Mouse (Mus musculus): ENCODE results near the gene Bhlha15. TPM values are rescaled to one million over a fixed set of nuclear protein-coding genes. Genes with fewer than 3 reads are reported as not detected.

Bhlha15 gene
- total RNA-seq (2015) = 1.3 and 2.4 TPM in 2 replicates
- total RNA-seq (2017) = 1.5 TPM in 2 replicates

GRCm38 (mm10) chr5:144189950-144190583, at the start of gene Bhlha15:
TSS of gene Bhlha15 (plus strand) at chr5:144190286.
- peak; percentile 81 for ATAC-seq (replicated peaks; ENCODE audit: poor library complexity)

DNA sequence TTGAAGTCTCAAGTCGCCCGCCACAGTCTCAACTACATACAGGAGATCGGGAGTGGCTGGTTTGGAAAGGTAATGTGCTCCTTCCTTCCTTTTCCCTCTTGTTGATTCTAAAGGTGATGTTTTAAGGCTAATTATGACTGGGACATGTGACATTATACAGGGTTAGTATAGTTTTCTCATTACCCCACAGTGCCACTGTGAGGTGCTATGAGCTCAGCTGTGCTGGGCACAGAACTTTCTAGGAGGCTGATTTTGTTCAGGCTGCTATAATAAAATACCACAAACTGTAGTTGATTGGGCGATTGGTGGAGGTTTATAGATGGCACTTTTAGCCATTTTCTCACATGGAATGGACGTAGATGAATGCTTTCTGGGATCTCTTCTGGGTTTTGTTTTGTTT, 46.6 kb upstream of the Bhlha15 start:
- no peak for ATAC-seq (replicated peaks; ENCODE audit: poor library complexity)

DNA sequence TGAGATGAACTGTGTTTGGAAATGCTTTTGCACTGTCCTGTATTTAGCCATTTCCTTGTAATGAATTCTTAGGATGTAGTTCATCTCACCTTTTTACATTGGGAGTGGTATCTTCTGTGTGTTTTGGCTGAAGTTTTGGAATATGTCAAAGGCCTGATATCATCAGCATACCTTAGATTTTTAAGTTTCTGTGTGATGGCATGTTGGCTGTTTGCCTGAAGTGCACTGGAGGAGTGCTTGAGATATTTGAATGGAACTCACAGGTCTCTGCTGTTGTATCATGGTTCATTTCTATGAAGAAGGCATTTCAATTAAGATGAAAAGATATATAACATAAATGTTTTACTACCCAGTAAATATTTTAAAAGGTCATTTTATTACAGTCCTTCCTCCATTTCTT, 43.2 kb upstream of the Bhlha15 start:
- no peak for ATAC-seq (replicated peaks; ENCODE audit: poor library complexity)

- no peak for ATAC-seq (replicated peaks; ENCODE audit: poor library complexity)
These were observed 40.6 kb upstream of the Bhlha15 start for GRCm38 (mm10) chr5:144149530-144149929.

GRCm38 (mm10) chr5:144151270-144151669, 38.8 kb upstream of the Bhlha15 start:
- ATAC-seq (replicated peaks; ENCODE audit: poor library complexity) = no peak

- peak; percentile 90 for ATAC-seq (replicated peaks; ENCODE audit: poor library complexity)
These were observed 35.6 kb upstream of the Bhlha15 start for GRCm38 (mm10) chr5:144154528-144154927.

DNA sequence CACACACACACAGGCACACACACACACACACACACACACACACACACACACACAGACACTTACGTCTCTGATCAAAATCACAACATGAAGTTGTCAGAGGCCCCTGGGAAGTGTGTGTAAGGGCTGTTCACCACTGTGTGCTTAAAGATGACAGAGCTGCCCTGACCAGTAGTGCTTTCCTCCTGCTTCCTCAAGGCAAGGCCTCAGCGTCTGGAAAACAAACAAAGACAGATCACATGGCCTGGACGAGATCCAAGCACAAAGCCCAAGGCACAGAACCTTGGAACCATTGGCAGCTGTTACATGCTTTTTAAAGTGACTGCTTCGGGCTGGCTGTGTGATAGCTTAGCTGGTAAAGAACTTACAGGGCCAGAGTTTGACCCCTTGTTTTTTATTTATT, 31.5 kb upstream of the Bhlha15 start:
- no peak for ATAC-seq (replicated peaks; ENCODE audit: poor library complexity)

DNA sequence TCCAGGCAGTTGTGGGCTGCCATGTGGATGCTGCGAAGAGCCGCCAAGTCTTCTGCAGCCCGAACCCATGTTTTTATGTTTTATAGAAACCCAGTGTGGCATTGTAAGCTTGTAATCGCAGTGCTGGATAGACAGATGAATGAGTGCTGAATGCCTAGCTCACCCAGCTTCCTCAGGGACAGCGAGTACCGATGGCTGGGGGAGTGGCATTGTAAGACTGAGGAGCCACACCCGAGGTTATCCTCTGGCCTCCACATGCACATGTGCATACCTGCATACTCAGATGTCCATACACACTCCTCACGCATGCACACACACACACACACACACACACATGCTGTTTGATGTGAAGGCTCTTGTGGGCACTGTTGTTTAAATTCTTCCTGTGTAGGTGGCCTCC, 30.9 kb upstream of the Bhlha15 start:
- no peak for ATAC-seq (replicated peaks; ENCODE audit: poor library complexity)

DNA sequence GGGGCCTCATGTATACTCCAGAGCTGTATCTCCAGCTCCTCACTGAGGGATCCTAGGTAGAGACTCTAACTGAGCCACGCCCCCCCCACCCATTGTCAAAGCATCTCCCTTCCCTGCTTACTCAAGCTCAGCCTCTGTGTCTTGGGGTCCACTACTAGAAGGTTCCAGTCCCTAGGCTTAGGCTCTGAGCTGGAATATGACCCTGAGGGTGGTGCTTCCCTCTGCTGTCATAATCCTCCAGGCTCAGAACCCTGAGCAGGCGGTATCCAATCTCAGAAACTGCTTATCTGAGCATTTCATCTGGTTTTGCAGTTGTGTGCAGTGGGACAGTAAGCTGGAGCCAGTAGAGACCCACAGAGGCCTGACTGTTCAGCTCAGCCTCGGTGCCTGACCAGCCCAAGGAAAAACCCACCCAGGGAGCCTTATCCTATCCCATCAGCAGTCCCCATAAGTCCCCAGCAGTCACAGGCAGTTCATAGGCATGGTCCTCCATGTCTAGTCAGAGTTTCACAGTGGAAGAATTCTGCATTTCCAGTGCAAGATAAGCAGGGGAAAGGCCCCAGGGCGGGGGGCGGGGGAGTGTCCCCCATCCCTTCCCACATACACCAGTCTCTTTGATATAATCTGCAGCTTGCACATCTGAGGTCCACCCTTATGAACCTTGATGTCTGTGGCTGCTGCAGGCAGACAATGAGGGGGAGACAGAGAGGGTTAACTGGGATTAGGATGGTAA, 27.8 kb upstream of the Bhlha15 start:
- peak; percentile 48 for ATAC-seq (replicated peaks; ENCODE audit: poor library complexity)

DNA sequence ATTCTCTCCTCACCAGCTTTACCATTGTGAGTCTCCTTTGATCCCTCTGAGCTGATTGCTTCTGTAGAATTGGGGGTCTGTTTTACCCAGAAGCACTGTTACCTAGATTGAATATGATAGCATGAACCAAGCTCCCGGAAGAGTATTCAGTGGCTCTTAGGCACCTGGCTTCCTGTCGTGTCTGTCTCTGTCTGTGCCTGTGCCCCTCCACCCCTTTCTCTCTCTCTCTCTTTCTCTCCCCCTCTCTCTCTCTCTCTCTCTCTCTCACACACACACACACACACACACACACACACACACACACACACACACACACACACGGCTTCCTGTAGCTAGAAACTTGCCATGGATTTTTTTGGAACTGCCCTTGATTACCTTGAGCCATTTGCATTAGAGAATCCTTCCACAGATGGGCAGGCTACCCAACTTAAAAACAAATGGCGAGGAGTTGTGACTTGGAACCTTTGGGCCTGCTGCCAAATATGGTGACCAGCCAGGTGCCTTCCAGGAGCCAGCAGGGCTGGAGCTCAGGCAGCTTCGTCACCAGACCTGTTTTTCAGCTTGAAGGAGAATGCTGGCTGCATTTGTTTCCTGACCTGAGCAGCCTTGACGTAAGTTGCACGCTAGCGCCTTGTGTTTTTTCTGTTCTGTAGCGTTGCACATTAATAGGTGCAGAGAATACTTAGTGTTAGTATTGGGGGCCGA, 27.1 kb upstream of the Bhlha15 start:
- ATAC-seq (replicated peaks; ENCODE audit: poor library complexity) = no peak

DNA sequence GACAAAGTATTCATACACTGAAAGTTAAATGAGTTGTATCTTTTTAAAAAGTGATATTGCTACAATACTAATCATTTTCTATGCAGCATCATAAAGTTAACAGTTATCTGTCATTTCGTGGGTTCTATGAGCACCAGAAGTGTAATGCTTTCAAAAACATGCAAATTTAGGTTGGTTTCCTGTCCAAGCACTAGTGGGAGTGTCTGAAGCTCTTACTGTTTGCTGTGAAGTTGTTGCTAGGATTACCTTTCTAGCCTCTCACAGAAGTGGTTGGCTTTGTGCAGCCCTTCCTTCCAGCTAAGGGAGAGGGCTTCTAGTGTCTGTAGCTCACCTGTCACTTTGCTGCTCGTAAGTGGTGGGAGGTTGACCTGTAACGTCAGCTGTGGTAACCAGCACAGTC, 24.3 kb upstream of the Bhlha15 start:
- ATAC-seq (replicated peaks; ENCODE audit: poor library complexity) = no peak

GRCm38 (mm10) chr5:144169275-144169975, 20.7 kb upstream of the Bhlha15 start:
- no peak for ATAC-seq (replicated peaks; ENCODE audit: poor library complexity)

DNA sequence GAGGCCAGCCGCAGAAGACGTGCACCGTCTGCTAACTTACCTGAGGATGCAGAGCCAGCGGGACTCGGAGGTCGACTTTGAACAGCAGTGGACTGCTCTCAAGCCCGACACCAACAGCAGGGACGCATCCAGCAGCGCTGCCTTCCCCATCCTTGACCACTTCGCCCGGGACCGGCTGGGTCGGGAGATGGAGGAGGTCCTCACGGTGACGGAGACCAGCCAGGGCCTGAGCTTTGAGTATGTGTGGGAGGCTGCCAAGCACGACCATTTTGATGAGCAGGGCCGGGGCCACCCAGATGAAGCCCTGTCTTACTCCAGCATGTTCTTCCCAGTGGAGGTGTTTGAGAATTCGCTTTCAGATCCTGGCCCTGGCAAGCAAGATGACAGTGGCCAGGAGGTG, 16.4 kb upstream of the Bhlha15 start:
- no peak for ATAC-seq (replicated peaks; ENCODE audit: poor library complexity)

DNA sequence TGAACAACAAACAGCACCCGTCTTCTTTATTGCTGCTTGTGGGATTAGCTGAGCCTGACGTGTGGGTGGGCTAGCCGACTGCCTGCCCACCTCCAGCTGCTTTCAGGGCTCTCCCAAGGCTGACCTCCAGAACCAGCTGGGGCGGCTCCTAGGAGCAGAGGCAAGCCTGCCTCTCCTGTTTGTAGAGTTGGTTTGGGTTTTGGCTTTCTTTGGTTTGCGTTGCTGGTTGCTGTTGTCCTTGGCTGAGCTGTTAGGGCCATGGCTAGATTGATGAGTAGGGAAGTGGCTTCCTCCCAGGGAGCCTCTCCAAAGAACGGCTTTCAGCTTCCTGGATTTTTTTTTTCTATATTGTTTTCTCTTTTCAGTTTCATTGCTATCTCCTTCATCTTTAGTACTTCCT, 11.9 kb upstream of the Bhlha15 start:
- no peak for ATAC-seq (replicated peaks; ENCODE audit: poor library complexity)

DNA sequence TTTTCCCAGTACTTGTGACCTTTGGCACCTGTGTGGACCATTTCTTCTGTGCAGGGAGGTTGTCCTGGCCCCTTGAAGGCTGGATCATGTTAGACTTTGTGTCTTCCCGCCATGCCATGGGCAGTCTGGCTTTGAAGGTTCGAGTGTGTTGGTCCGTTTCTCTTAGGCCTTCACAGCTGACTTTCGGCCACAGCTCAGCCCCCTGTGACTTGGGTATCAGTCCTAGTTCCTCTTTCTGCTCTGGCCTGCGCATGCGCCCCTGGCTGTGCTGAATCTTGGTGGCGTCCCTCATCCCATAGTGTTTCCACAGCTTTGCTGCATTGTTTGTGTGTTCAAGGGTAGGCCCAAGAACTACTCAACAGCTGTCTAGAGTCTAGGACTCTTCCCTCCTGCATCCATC, 8.8 kb upstream of the Bhlha15 start:
- peak; percentile 70 for ATAC-seq (replicated peaks; ENCODE audit: poor library complexity)

DNA sequence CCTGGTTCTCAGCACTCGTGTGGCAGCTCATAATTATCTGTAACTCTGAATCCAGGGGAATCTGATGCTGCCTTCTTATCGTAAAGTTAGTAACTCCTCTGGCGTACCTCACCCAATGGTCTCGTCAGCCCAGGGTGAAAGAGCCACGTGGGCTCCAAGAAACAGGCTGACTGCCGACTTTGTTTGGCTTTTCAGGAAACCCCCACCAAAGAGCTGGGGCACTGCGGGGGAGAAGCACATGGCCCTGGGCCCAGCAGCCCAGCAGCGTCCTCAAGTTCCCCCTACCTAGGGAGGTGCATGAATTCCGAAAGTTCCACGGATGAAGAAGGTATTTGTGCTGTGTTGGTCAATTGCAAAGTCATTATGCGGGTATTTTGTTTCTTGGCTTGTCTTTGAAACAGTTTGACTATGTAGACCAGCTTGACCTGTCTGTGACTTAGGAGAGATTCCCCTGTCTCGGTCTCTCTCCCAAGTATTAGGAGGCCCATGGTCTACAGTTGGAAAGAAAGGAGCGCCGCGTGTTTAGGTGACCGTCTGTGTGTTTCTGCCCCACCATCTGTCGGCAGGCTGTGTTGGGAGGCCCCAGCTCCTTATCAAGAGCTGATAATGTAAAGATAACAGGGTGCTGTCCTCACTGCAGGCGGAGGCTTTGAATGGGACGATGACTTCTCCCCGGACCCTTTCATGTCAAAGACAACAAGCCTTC, 7.4 kb upstream of the Bhlha15 start:
- ATAC-seq (replicated peaks; ENCODE audit: poor library complexity) = peak; percentile 26; the same call in 1 of the 2 replicates

DNA sequence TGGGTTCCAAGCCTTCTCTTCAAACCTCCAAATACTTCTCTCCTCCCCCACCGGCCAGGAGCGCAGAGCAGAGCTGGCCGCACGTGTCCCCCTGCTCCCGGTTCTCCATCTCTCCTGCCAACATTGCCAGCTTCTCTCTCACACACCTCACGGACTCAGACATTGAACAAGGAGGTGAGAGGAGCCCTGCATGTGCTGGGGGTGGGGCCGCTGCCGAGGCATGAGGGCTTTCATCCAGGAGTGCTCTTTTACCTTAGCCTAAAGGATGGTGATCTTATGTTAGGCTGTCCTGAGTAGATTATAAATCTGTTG, 6.9 kb upstream of the Bhlha15 start:
- ATAC-seq (replicated peaks; ENCODE audit: poor library complexity) = no peak

GRCm38 (mm10) chr5:144183647-144184335, 6.3 kb upstream of the Bhlha15 start:
- peak; percentile 63 for ATAC-seq (replicated peaks; ENCODE audit: poor library complexity)

DNA sequence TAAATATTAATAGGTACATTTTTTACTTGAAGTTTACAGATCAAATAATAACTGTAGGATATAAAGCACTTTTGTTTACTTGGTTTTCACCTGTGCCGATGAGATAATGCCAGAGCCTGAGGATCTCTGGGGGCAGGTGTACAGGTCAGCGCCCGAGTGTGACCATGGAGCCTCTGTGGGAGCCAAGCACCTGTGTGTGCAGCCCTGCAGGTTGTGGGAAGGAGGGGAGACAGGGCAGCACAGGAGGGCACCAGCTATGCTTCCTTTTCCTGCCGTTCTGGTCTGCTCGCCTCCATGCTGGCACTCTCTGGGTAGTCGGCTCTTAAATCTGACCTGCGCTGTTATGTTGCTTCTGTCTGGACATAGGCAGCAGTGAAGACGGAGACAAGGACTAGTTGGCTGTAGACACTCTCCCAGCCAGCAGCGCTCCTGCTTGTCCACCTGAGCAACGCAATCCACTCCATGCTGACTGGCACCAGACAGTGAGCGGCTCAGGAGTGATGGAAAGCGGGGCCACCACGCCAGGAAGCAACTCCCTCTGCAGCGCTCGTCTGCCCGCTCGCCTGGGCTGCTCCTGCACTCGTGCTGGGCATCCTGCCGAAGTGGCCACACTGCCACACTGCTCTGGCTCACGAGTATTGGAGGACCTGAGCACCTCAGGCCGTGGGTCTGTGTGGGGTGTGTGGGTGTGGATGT, 5.6 kb upstream of the Bhlha15 start:
- ATAC-seq (replicated peaks; ENCODE audit: poor library complexity) = no peak

DNA sequence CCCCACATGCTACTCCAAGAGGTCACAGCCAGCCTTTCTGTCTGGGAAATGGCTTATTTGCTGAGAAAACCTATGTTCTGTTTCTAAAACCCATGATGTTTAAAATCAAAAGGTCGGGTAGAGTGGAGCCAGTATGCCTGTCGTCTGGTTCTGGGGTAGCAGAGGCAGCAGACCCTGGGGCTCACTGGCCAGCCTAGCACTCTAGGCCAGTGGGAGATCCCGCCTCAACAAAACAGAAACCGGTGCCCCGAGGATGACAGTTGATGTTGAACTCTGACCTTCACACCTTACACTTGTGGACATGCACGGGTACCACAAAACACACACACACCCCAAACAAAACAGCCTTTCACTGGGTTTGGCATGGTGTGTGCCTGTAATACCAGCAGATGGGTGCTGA, 1.7 kb upstream of the Bhlha15 start:
- no peak for ATAC-seq (replicated peaks; ENCODE audit: poor library complexity)

Measured in megakaryocyte progenitor cell, adult 5-6 weeks (primary cell).